Mouse (Mus musculus): ENCODE measurements around the gene F3.
"Not testable (repeated sequence)": the region's sequence is repeated elsewhere in the genome, so short reads cannot be mapped to it uniquely, and the experiment has no call there.

- not testable (repeated sequence) for TF ChIP-seq POLR2A (IDR thresholded peaks at IDR 0.05; ENCODE audit: control insufficient read depth, extremely low read depth, insufficient read depth, low read length, poor library complexity); CTCF (IDR thresholded peaks at IDR 0.05; ENCODE audit: borderline replicate concordance, control insufficient read depth, extremely low read depth, insufficient read depth, low read length, poor library complexity)
Observed at GRCm38 (mm10) chr3:121773336-121773735, 50.0 kb downstream of the F3 start.
